Mouse (Mus musculus) splenic B cell, adult 2 months (primary cell): Measurements from ENCODE around the gene Krtcap2.

Source experiments
- DNase-seq: peaks from one replicate; pipeline ENCODE4 v3.0.0-alpha.2; 2011; ENCODE audit warnings: low read depth, low spot score
- H3K27me3 ChIP-seq: 2 replicates; pipeline ENCODE4 v1.6.1; 2012; ENCODE audit warnings: mild to moderate bottlenecking, low read length, moderate library complexity, mixed read lengths; ENCODE audit not compliant: control insufficient read depth, poor library complexity, insufficient read depth, severe bottlenecking
- H3K36me3 ChIP-seq: 2 replicates; pipeline ENCODE4 v1.6.1; 2012; ENCODE audit warnings: mild to moderate bottlenecking, low read length, moderate library complexity, mixed read lengths; ENCODE audit not compliant: control insufficient read depth, poor library complexity, insufficient read depth, severe bottlenecking

Gene Krtcap2

DNA sequence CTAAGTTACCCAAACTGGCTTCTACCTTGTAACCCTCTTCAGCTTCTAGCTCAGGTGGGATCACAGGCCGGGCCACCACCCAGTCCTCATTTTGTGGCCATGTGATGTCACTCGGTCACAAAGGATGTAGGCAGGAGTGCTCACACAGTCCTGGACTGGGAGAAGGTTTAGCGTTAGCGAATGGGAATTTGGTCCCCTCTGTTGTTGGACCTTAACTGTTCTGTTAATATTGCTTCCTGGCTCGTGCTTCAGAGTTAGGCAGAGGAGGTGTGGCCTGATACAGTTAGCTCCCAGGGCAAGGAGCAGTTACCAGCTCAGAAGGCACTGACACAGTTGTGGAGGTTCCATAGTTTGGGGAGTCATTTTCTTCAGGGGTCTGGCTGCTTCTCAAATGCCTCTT is 48.4 kb downstream of the Krtcap2 start:
- no peak for DNase-seq
- no peaks in the 10 kb centered on the region for H3K36me3 ChIP-seq
- no peaks in the 10 kb centered on the region for H3K27me3 ChIP-seq

DNA sequence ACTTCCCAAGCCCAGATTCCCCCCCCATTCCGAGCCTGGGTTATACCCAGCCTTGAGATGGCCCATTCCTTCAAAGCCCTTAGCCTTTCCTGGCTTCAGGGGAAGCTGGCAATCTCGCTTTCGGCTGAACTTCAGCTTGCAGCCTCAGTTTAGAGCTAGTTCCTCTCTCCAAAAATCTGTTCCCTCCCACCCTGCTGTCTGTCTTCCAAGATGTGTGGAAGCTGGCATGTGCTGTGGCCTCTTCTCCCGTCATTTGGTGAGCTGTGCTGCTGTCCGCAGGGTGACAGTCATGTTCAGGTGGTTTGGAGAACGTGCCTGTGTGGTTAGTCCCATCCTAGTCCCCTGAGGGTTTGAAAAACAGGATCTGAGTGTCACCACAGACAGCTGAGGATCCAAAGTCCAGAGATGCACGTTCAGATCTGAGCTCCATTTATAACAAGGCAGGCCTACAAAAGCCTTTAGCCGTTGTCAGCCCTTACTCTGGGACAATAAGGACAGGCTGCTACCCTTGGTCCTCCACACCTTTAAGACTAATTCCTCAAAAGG is 50.0 kb downstream of the Krtcap2 start:
- DNase-seq, result no peak
- no peaks in the 10 kb centered on the region for H3K36me3 ChIP-seq
- no peaks in the 10 kb centered on the region for H3K27me3 ChIP-seq

DNA sequence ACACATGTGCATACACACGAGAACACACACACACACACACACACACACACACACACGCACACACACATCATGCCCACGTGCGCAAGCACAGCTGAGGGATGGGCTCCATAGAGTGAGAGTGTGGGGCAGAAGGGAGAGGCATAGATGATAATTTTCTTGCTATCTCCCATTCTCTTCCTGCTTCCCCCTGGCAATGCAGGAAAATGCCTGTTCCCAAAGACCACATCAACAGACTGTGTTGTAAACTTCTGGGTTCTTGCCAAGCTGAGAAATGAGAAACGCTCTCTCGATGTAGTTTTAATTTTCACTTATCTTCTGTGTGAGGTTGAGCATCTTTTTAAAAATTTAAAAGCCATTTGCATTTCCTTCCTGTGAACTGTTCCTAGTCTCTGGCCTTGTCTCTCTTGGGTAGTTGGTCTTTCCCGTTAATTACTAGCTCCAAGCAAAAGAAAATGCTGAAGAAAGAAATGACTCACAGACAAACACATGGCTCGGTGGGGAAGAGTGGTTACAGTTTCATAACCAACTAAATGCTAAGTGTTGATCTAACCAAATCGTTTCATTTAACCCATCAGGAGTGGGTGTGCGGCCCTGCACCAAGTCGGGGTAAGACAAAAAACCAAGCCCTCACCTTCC is 51.1 kb downstream of the Krtcap2 start:
- Histone ChIP-seq H3K27me3 (no peaks in the 10 kb centered on the region), H3K36me3 (no peaks in the 10 kb centered on the region)

DNA sequence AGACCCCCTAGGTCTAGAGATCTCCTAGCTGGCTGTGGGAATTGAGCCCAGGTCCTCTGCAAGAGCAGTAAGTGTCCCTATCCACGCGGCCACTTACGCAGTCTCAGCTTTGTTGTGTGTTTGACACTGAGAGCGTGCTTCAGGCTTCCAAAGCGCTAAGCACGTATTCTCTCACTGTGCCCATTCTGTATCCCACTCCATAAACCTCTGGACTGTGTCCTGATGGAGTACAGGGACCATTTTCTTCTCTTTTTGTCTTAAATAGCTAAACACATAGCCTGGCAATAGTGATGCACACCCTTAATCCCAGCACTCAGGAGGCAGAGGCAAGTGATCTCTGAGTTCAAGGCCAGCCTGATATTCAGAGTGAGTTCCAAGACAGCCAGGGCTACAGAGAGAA is 53.1 kb downstream of the Krtcap2 start:
- no peaks in the 10 kb centered on the region for H3K27me3 ChIP-seq
- no peaks in the 10 kb centered on the region for H3K36me3 ChIP-seq
- no peak for DNase-seq

More for the DNA sequence above, 51.1 kb downstream of the Krtcap2 start:
- DNase-seq, result no peak

DNA sequence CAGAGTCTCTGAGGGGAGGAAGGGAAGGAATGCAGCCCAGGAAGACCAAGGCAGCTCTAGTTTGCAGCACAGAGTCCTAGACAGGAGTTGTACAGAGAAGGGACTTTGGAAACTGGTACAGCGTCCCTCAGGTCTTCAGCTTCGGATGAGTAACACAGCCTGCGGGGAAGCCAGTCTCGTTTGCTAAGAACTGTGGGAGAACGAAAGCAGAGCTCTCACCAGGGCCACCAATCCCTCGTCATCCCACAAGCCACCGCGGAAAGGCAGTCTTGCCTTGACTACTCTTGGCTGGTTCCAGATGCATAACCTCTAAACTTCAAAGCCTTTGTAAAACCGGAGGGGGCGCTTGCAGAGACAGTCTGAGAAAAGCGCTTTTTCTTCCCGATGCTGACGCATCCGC is 53.7 kb downstream of the Krtcap2 start:
- no peak for DNase-seq
- no peaks in the 10 kb centered on the region for H3K36me3 ChIP-seq
- no peaks in the 10 kb centered on the region for H3K27me3 ChIP-seq
